Mouse (Mus musculus) MEL (cell line): ENCODE data around the gene Vmp1. TPM values are rescaled to one million over a fixed set of nuclear protein-coding genes. Genes with fewer than 3 reads are reported as not detected.

Experiments
- DNase-seq: peaks from one replicate; pipeline ENCODE4 v3.0.0; 2011; ENCODE audit warnings: low read depth, low spot score
- H3K27ac ChIP-seq: 2 replicates; pipeline ENCODE4 v1.5.1; 2012; ENCODE audit warnings: low read depth, mild to moderate bottlenecking, control low read depth, low read length, moderate library complexity; ENCODE audit not compliant: control insufficient read depth
- H3K27me3 ChIP-seq, 2 experiments: fragments of 150-350 bp in 1 of 2; sonication (generic) in 1 of 2; 2 replicates each; pipeline ENCODE4 v1.6.1; 2012; ENCODE audit warnings: low read length in 2 of 2, mild to moderate bottlenecking in 2 of 2, improper control_type of control experiment in 1 of 2, moderate library complexity in 1 of 2; ENCODE audit not compliant: insufficient read depth in 2 of 2, control insufficient read depth in 1 of 2
- H3K36me3 ChIP-seq, 2 experiments: 2 replicates each; pipeline ENCODE4 v1.6.1; 2012 to 2014; ENCODE audit warnings: low read length in 2 of 2, improper control_type of control experiment in 1 of 2, inconsistent platforms in 1 of 2, mild to moderate bottlenecking in 1 of 2; ENCODE audit not compliant: insufficient read depth in 2 of 2, control insufficient read depth in 1 of 2
- H3K4me1 ChIP-seq, 2 experiments: fragments of 150-350 bp in 1 of 2; sonication (generic) in 1 of 2; 2 replicates each; pipeline ENCODE4 v1.6.1; 2012; ENCODE audit warnings: low read length in 2 of 2, improper control_type of control experiment in 1 of 2, mild to moderate bottlenecking in 1 of 2; ENCODE audit not compliant: insufficient read depth in 2 of 2, control insufficient read depth in 1 of 2
- H3K4me3 ChIP-seq, 2 experiments: fragments of 150-350 bp in 1 of 2; sonication (generic) in 1 of 2; 2 replicates each; pipeline ENCODE4 v1.5.1; 2012; ENCODE audit warnings: low read depth in 2 of 2, low read length in 2 of 2, mild to moderate bottlenecking in 2 of 2, moderate library complexity in 2 of 2, control low read depth in 1 of 2, improper control_type of control experiment in 1 of 2; ENCODE audit not compliant: control insufficient read depth in 1 of 2, insufficient read depth in 1 of 2
- H3K79me2 ChIP-seq: 2 replicates; pipeline ENCODE4 v1.6.1; 2012; ENCODE audit warnings: mild to moderate bottlenecking, low read length, moderate library complexity; ENCODE audit not compliant: control insufficient read depth, poor library complexity, insufficient read depth
- H3K9ac ChIP-seq: 2 replicates; pipeline ENCODE4 v1.6.1; 2012; ENCODE audit warnings: low read depth, mild to moderate bottlenecking, control low read depth, low read length, moderate library complexity; ENCODE audit not compliant: control insufficient read depth, poor library complexity, severe bottlenecking
- H3K9me3 ChIP-seq: fragments of 150-350 bp; sonication (generic); replicated peaks from 2 replicates; pipeline ENCODE4 v1.6.1; 2012; ENCODE audit warnings: mild to moderate bottlenecking, low read length, improper control_type of control experiment, moderate library complexity; ENCODE audit not compliant: insufficient read depth
- BHLHE40 ChIP-seq: IDR thresholded peaks from 2 replicates; pipeline ENCODE4 v1.6.1; 2012; ENCODE audit warnings: low read depth, mild to moderate bottlenecking, inconsistent platforms, low read length, improper control_type of control experiment, borderline replicate concordance
- CHD1 ChIP-seq: IDR thresholded peaks from 2 replicates; pipeline ENCODE4 v1.6.1; 2012; ENCODE audit warnings: low read depth, mild to moderate bottlenecking, inconsistent platforms, low read length, improper control_type of control experiment
- CHD2 ChIP-seq: IDR thresholded peaks from 2 replicates; pipeline ENCODE4 v1.6.1; 2011; ENCODE audit warnings: low read length, improper control_type of control experiment
- CTCF ChIP-seq, 3 experiments: IDR thresholded peaks in 2 of 3; conservative IDR thresholded peaks in 1 of 3; 2 replicates each; pipeline ENCODE4 v1.5.1; 2011 to 2012; ENCODE audit warnings: low read length in 3 of 3, low read depth in 2 of 3, mild to moderate bottlenecking in 2 of 3, improper control_type of control experiment in 1 of 3, inconsistent platforms in 1 of 3, mixed read lengths in 1 of 3, moderate library complexity in 1 of 3; ENCODE audit not compliant: control insufficient read depth in 1 of 3, insufficient read depth in 1 of 3, poor library complexity in 1 of 3, severe bottlenecking in 1 of 3
- E2F4 ChIP-seq: IDR thresholded peaks from 2 replicates; pipeline ENCODE4 v1.6.1; 2011; ENCODE audit warnings: low read depth, low read length, improper control_type of control experiment, borderline replicate concordance
- ELF1 ChIP-seq: IDR thresholded peaks from 2 replicates; pipeline ENCODE4 v1.6.1; 2014; ENCODE audit warnings: low read depth, mild to moderate bottlenecking, inconsistent platforms, low read length, improper control_type of control experiment, moderate library complexity
- EP300 ChIP-seq, 2 experiments: IDR thresholded peaks; 2 replicates each; pipeline ENCODE4 v1.6.1; 2011; ENCODE audit warnings: improper control_type of control experiment in 2 of 2, low read length in 2 of 2, low read depth in 1 of 2, mild to moderate bottlenecking in 1 of 2
- ETS1 ChIP-seq: IDR thresholded peaks from 2 replicates; pipeline ENCODE4 v1.6.1; 2012; ENCODE audit warnings: low read depth, mild to moderate bottlenecking, inconsistent platforms, low read length, improper control_type of control experiment, moderate library complexity
- GABPA ChIP-seq: IDR thresholded peaks from 2 replicates; pipeline ENCODE4 v1.6.1; 2012; ENCODE audit warnings: low read depth, mild to moderate bottlenecking, inconsistent platforms, low read length, improper control_type of control experiment, moderate library complexity
- JUND ChIP-seq: IDR thresholded peaks from 2 replicates; pipeline ENCODE4 v1.6.1; 2011; ENCODE audit warnings: low read depth, mild to moderate bottlenecking, improper control_type of control experiment, low read length
- KAT2A ChIP-seq: conservative IDR thresholded peaks from 2 replicates; pipeline ENCODE4 v1.6.1; 2012; ENCODE audit warnings: low read depth, low read length, improper control_type of control experiment, inconsistent platforms
- MAFK ChIP-seq: IDR thresholded peaks from 2 replicates; pipeline ENCODE4 v1.6.1; 2011; ENCODE audit warnings: low read depth, mild to moderate bottlenecking, low read length, improper control_type of control experiment, borderline replicate concordance
- MAX ChIP-seq: IDR thresholded peaks from 2 replicates; pipeline ENCODE4 v1.6.1; 2011; ENCODE audit warnings: low read length, improper control_type of control experiment
- MAZ ChIP-seq: IDR thresholded peaks from 2 replicates; pipeline ENCODE4 v1.6.1; 2012; ENCODE audit warnings: low read depth, mild to moderate bottlenecking, inconsistent platforms, low read length, improper control_type of control experiment
- MEF2A ChIP-seq: IDR thresholded peaks from 2 replicates; pipeline ENCODE4 v1.6.1; 2014; ENCODE audit warnings: low read depth, mild to moderate bottlenecking, inconsistent platforms, low read length, improper control_type of control experiment; ENCODE audit not compliant: poor library complexity, insufficient replicate concordance, severe bottlenecking; ENCODE audit errors: extremely low read depth
- MXI1 ChIP-seq: IDR thresholded peaks from 2 replicates; pipeline ENCODE4 v1.6.1; 2011; ENCODE audit warnings: mild to moderate bottlenecking, low read depth, low read length, improper control_type of control experiment
- MYB ChIP-seq: IDR thresholded peaks from 2 replicates; pipeline ENCODE4 v1.6.1; 2011; ENCODE audit warnings: mild to moderate bottlenecking, low read depth, low read length, improper control_type of control experiment
- MYC ChIP-seq: IDR thresholded peaks from 2 replicates; pipeline ENCODE4 v1.6.1; 2011; ENCODE audit warnings: low read depth, mild to moderate bottlenecking, low read length, improper control_type of control experiment, moderate library complexity
- NELFE ChIP-seq: IDR thresholded peaks from 2 replicates; pipeline ENCODE4 v1.6.1; 2011; ENCODE audit warnings: low read depth, low read length, improper control_type of control experiment
- NRF1 ChIP-seq: IDR thresholded peaks from 2 replicates; pipeline ENCODE4 v1.6.1; 2014; ENCODE audit warnings: low read depth, mild to moderate bottlenecking, inconsistent platforms, low read length, improper control_type of control experiment, moderate library complexity; ENCODE audit not compliant: poor library complexity, insufficient read depth, severe bottlenecking
- POLR2A ChIP-seq, 2 experiments: IDR thresholded peaks; 2 replicates each; pipeline ENCODE4 v1.6.1; 2011 to 2012; ENCODE audit warnings: low read length in 2 of 2, mild to moderate bottlenecking in 2 of 2, control low read depth in 1 of 2, improper control_type of control experiment in 1 of 2, low read depth in 1 of 2, moderate library complexity in 1 of 2; ENCODE audit not compliant: control insufficient read depth in 1 of 2, insufficient read depth in 1 of 2, poor library complexity in 1 of 2
- POLR2AphosphoS2 ChIP-seq: IDR thresholded peaks from 2 replicates; pipeline ENCODE4 v1.6.1; 2011; ENCODE audit warnings: low read length, improper control_type of control experiment
- RCOR1 ChIP-seq: IDR thresholded peaks from 2 replicates; pipeline ENCODE4 v1.6.1; 2012; ENCODE audit warnings: low read depth, mild to moderate bottlenecking, inconsistent platforms, low read length, improper control_type of control experiment
- SIN3A ChIP-seq: IDR thresholded peaks from 2 replicates; pipeline ENCODE4 v1.6.1; 2012; ENCODE audit warnings: low read length, improper control_type of control experiment, inconsistent platforms
- SMC3 ChIP-seq: IDR thresholded peaks from 2 replicates; pipeline ENCODE4 v1.6.1; 2011; ENCODE audit warnings: low read depth, low read length, improper control_type of control experiment
- TAL1 ChIP-seq: IDR thresholded peaks from 2 replicates; pipeline ENCODE4 v1.6.1; 2012; ENCODE audit warnings: mild to moderate bottlenecking, inconsistent platforms, low read length, moderate library complexity, mixed read lengths
- TBP ChIP-seq: IDR thresholded peaks from 2 replicates; pipeline ENCODE4 v1.8.0; 2011; ENCODE audit warnings: low read depth, low read length, improper control_type of control experiment
- TCF12 ChIP-seq: IDR thresholded peaks from 2 replicates; pipeline ENCODE4 v1.6.1; 2014; ENCODE audit warnings: low read depth, mild to moderate bottlenecking, inconsistent platforms, low read length, improper control_type of control experiment, moderate library complexity
- UBTF ChIP-seq: IDR thresholded peaks from 2 replicates; pipeline ENCODE4 v1.6.1; 2012; ENCODE audit warnings: low read depth, mild to moderate bottlenecking, inconsistent platforms, low read length, improper control_type of control experiment, moderate library complexity, borderline replicate concordance; ENCODE audit not compliant: insufficient read depth
- USF1 ChIP-seq: IDR thresholded peaks from 2 replicates; pipeline ENCODE4 v1.6.1; 2014; ENCODE audit warnings: low read depth, mild to moderate bottlenecking, inconsistent platforms, low read length, improper control_type of control experiment, moderate library complexity
- ZC3H11A ChIP-seq: IDR thresholded peaks from 2 replicates; pipeline ENCODE4 v1.6.1; 2012; ENCODE audit warnings: low read depth, mild to moderate bottlenecking, inconsistent platforms, low read length, improper control_type of control experiment
- ZKSCAN1 ChIP-seq: IDR thresholded peaks from 2 replicates; pipeline ENCODE4 v1.6.1; 2012; ENCODE audit warnings: low read depth, mild to moderate bottlenecking, inconsistent platforms, low read length, improper control_type of control experiment, moderate library complexity
- ZMIZ1 ChIP-seq: IDR thresholded peaks from 2 replicates; pipeline ENCODE4 v1.6.1; 2012; ENCODE audit warnings: low read depth, mild to moderate bottlenecking, inconsistent platforms, low read length, improper control_type of control experiment, moderate library complexity
- ZNF384 ChIP-seq: IDR thresholded peaks from 2 replicates; pipeline ENCODE4 v1.6.1; 2012; ENCODE audit warnings: low read depth, mild to moderate bottlenecking, inconsistent platforms, low read length, improper control_type of control experiment
- polyA plus RNA-seq, 2 experiments: library from polyadenylated mRNA; stranded (reverse) in 1 of 2; unstranded in 1 of 2; fragments of >175 nt in 1 of 2; fragments of >200 nt in 1 of 2; gene quantifications; 2 replicates each; pipeline versions ENCODE4 v1.2.1 to v1.2.4; 2012; ENCODE audit warnings: low replicate concordance in 2 of 2, low read depth in 1 of 2; ENCODE audit not compliant: insufficient read length in 2 of 2, insufficient read depth in 1 of 2, missing spikeins in 1 of 2
- total RNA-seq: library from RNA; depleted of rRNA; stranded (reverse); fragments of 300-350 nt; gene quantifications from 2 replicates; pipeline ENCODE4 v1.2.3, GENCODE M21; 2012

Vmp1 gene
- total and polyA plus RNA-seq, 3 experiments: 61.8 to 94.9 TPM; not detected in 1

- no peak for TF ChIP-seq TCF12
Measured at GRCm38 (mm10) chr11:86583313-86583825, 100.3 kb downstream of the Vmp1 start (continued).

- Histone ChIP-seq H3K27me3 (no peaks in the 10 kb centered on the region), H3K27ac (peak overlapping the region; percentile 96), H3K9ac (peak overlapping the region; percentile 88), H3K9me3 (no peaks in the 10 kb centered on the region), H3K4me1 (peaks cover 11 to 25% of the 10 kb centered on the region in 2 experiments), H3K79me2 (peaks cover 35% of the 10 kb centered on the region), H3K36me3 (peaks cover 4 to 28% of the 10 kb centered on the region in 2 experiments; a peak in 3 of 4 replicates), H3K4me3 (peak overlapping the region; percentile 69 to 74)
- DNase-seq: peak; percentile 73
- TF ChIP-seq TBP (peak; percentile 5; the same call in 1 of the 2 replicates), BHLHE40 (no peak), SMC3 (no peak), MAZ (no peak), MEF2A (no peak), ZKSCAN1 (no peak), POLR2A (IDR thresholded peaks at IDR 0.05; ENCODE audit: control insufficient read depth in 1 of 2, insufficient read depth in 1 of 2, low read depth in 1 of 2, low read length in 2 of 2, poor library complexity in 1 of 2) (peak in 1 of 2 experiments; percentile 76; a peak in 3 of 4 replicates), ETS1 (no peak), EP300 (IDR thresholded peaks at IDR 0.05; ENCODE audit: low read depth in 1 of 2, low read length in 2 of 2) (0 out of 4 replicates have a peak, but pooled peaks of 1 of the 2 experiments have one; percentile 9), KAT2A (no peak), MYC (no peak), CTCF (IDR thresholded peaks at IDR 0.05 in 2 of 3, conservative IDR thresholded peaks at IDR 0.05 in 1 of 3; ENCODE audit: control insufficient read depth in 1 of 3, insufficient read depth in 1 of 3, low read depth in 2 of 3, low read length in 3 of 3, poor library complexity in 1 of 3, severe bottlenecking in 1 of 3) (no peak), MAX (no peak), TAL1 (no peak), TCF12 (no peak; the same call in 1 of the 2 replicates), MYB (no peak), USF1 (no peak), ELF1 (no peak), NELFE (peak; percentile 42; the same call in 1 of the 2 replicates), CHD2 (no peak; the same call in 1 of the 2 replicates), SIN3A (no peak), CHD1 (peak; percentile 77), ZC3H11A (no peak), GABPA (no peak), JUND (no peak), POLR2AphosphoS2 (peak; percentile 97), E2F4 (no peak), MXI1 (no peak), NRF1 (no peak), MAFK (no peak), ZNF384 (no peak), UBTF (no peak), ZMIZ1 (peak; percentile 38; the same call in 1 of the 2 replicates), RCOR1 (peak; percentile 31; the same call in 1 of the 2 replicates)
Measured at GRCm38 (mm10) chr11:86582543-86583260, 100.9 kb downstream of the Vmp1 start.
